30 mouse cellular contexts compared by ENCODE assay signal in genomic region chr10:99027462-99027861, GRCm38 (mm10).
DNase-seq lines count a peak whose midpoint lies in the region; ATAC-seq and TF ChIP-seq lines count a peak whose summit lies in the region.
"Had no signal": no experiment of that assay in that cellular context is flagged by ENCODE, and none has a peak within 500 bp of the region (broad histone marks: within the 10 kb centered on the region; RNA-seq: fewer than 3 reads in every experiment).

No protein-coding gene starts in this region.

- H3K36me3 ChIP-seq in MEL (ENCODE audit: control insufficient read depth in 1 of 2, insufficient read depth in 2 of 2, low read length in 2 of 2), result no peaks in the 10 kb centered on the region; a peak in 1 of 4 replicates
- H3K36me3 ChIP-seq in liver, embryonic 13.5 days, result peaks cover 25% of the 10 kb centered on the region
- peaks cover 36% of the 10 kb centered on the region for H3K36me3 ChIP-seq in limb, embryonic 10.5 days
- H3K36me3 ChIP-seq: intestine, embryonic 15.5 days; midbrain, embryonic 15.5 days had no signal

- no peak for TF ChIP-seq EP300 in MEL (IDR thresholded peaks at IDR 0.05; ENCODE audit: low read depth in 1 of 2, low read length in 2 of 2)

- 25% methylated on average over 5 of the region's 5 CpGs for whole genome bisulfite sequencing in liver, embryonic 13.5 days (ENCODE audit: insufficient replicate concordance)
- WGBS in limb, embryonic 10.5 days, result 91% methylated on average over 5 of the region's 5 CpGs

- H3K4me2 ChIP-seq in liver, embryonic 13.5 days, result no peak overlapping the region
- H3K4me2 ChIP-seq: embryonic facial prominence, embryonic 15.5 days; forebrain, embryonic 13.5 days; heart, embryonic 15.5 days; hindbrain, embryonic 12.5 days; intestine, embryonic 15.5 days; midbrain, embryonic 15.5 days had no signal

- no peak overlapping the region for H3K9ac ChIP-seq in MEL (ENCODE audit: control insufficient read depth, low read depth, low read length, poor library complexity, severe bottlenecking)
- no peak overlapping the region for H3K9ac ChIP-seq in liver, embryonic 13.5 days
- H3K9ac ChIP-seq: embryonic facial prominence, embryonic 15.5 days; forebrain, embryonic 13.5 days; heart, embryonic 15.5 days; hindbrain, embryonic 12.5 days; intestine, embryonic 15.5 days; midbrain, embryonic 15.5 days had no signal

- H3K4me3 ChIP-seq in MEL (ENCODE audit: control insufficient read depth in 1 of 2, insufficient read depth in 1 of 2, low read depth in 2 of 2, low read length in 2 of 2), result no peak overlapping the region
- no peak overlapping the region for H3K4me3 ChIP-seq in liver, embryonic 13.5 days (replicated peaks)
- no peak overlapping the region for H3K4me3 ChIP-seq in limb, embryonic 10.5 days
- H3K4me3 ChIP-seq: embryonic facial prominence, embryonic 10.5 days; embryonic facial prominence, embryonic 15.5 days; forebrain, embryonic 13.5 days; heart, embryonic 10.5 days; heart, embryonic 15.5 days; hindbrain, embryonic 12.5 days; intestine, embryonic 15.5 days; midbrain, embryonic 10.5 days; midbrain, embryonic 15.5 days had no signal

- no peaks in the 10 kb centered on the region for H3K27me3 ChIP-seq in MEL (ENCODE audit: control insufficient read depth in 1 of 2, insufficient read depth in 2 of 2, low read length in 2 of 2)
- no peaks in the 10 kb centered on the region for H3K27me3 ChIP-seq in liver, embryonic 13.5 days
- H3K27me3 ChIP-seq in limb, embryonic 10.5 days (ENCODE audit: low read depth, poor library complexity, severe bottlenecking), result no peaks in the 10 kb centered on the region
- H3K27me3 ChIP-seq: embryonic facial prominence, embryonic 15.5 days; forebrain, embryonic 13.5 days; heart, embryonic 15.5 days; hindbrain, embryonic 12.5 days; intestine, embryonic 15.5 days; midbrain, embryonic 15.5 days had no signal

- TF ChIP-seq POLR2A in MEL (IDR thresholded peaks at IDR 0.05; ENCODE audit: control insufficient read depth in 1 of 2, insufficient read depth in 1 of 2, low read depth in 1 of 2, low read length in 2 of 2, poor library complexity in 1 of 2), result no peak

- H3K27ac ChIP-seq in MEL (ENCODE audit: control insufficient read depth, low read depth, low read length), result no peak overlapping the region
- H3K27ac ChIP-seq in liver, embryonic 13.5 days, result no peak overlapping the region
- no peak overlapping the region for H3K27ac ChIP-seq in limb, embryonic 10.5 days
- H3K27ac ChIP-seq: embryonic facial prominence, embryonic 10.5 days; embryonic facial prominence, embryonic 15.5 days; forebrain, embryonic 13.5 days; heart, embryonic 10.5 days; heart, embryonic 15.5 days; hindbrain, embryonic 12.5 days; hindbrain, postnatal 0 days; intestine, embryonic 15.5 days; kidney, postnatal 0 days; macrophage; midbrain, embryonic 10.5 days; midbrain, embryonic 15.5 days had no signal

- no peak for TF ChIP-seq CTCF in MEL (IDR thresholded peaks at IDR 0.05 in 2 of 3, conservative IDR thresholded peaks at IDR 0.05 in 1 of 3; ENCODE audit: control insufficient read depth in 1 of 3, insufficient read depth in 1 of 3, low read depth in 2 of 3, low read length in 3 of 3, poor library complexity in 1 of 3, severe bottlenecking in 1 of 3)

- H3K9me3 ChIP-seq in MEL (replicated peaks; ENCODE audit: insufficient read depth, low read length), result no peaks in the 10 kb centered on the region
- no peaks in the 10 kb centered on the region for H3K9me3 ChIP-seq in liver, embryonic 13.5 days (replicated peaks)
- no peaks in the 10 kb centered on the region for H3K9me3 ChIP-seq in limb, embryonic 10.5 days (replicated peaks)
- H3K9me3 ChIP-seq: embryonic facial prominence, embryonic 10.5 days; embryonic facial prominence, embryonic 15.5 days; forebrain, embryonic 13.5 days; heart, embryonic 10.5 days; heart, embryonic 15.5 days; hindbrain, embryonic 12.5 days; intestine, embryonic 15.5 days; midbrain, embryonic 10.5 days; midbrain, embryonic 15.5 days had no signal

- DNase-seq in MEL (ENCODE audit: low read depth, low spot score), result no peak
- peak; percentile 31 for DNase-seq in liver, embryonic 13.5 days
- no peak for DNase-seq in limb, embryonic 10.5 days (ENCODE audit: low spot score)
- no peak for DNase-seq in kidney, adult 18-20 months
- DNase-seq in layer of hippocampus, adult 9-10 months (ENCODE audit: low spot score), result no peak
- DNase-seq: adrenal gland, adult 8-10 months; cerebellum, adult 11-12 months; cerebellum, postnatal 10 days; gastrocnemius, postnatal 10 days; kidney, adult 8-10 months; kidney, postnatal 4 days; lung, postnatal 10 days; right cerebral cortex, postnatal 4 days; thymus, adult 2 months; thymus, postnatal 36 days had no signal

- peak; percentile 36; the same call in 1 of the 2 replicates for ATAC-seq in common myeloid progenitor, adult 5-6 weeks (replicated peaks; ENCODE audit: low read depth, poor library complexity, severe bottlenecking)
- peak; percentile 92 for ATAC-seq in liver, embryonic 13.5 days (ENCODE audit: low read depth)
- peak; percentile 72 for ATAC-seq in megakaryocyte progenitor cell, adult 5-6 weeks (replicated peaks; ENCODE audit: poor library complexity)
- ATAC-seq: activated CD4-positive, CD25-positive, alpha-beta regulatory T cell, adult 4 months; forebrain, embryonic 13.5 days; hindbrain, postnatal 0 days; intestine, embryonic 15.5 days; midbrain, embryonic 15.5 days had no signal

- no peaks in the 10 kb centered on the region for H3K79me2 ChIP-seq in MEL (ENCODE audit: control insufficient read depth, insufficient read depth, low read length, poor library complexity)

- TF ChIP-seq RAD21 in MEL (IDR thresholded peaks at IDR 0.05; ENCODE audit: low read depth, low read length), result no peak

- no peaks in the 10 kb centered on the region for H3K4me1 ChIP-seq in MEL (ENCODE audit: control insufficient read depth in 1 of 2, insufficient read depth in 2 of 2, low read length in 2 of 2)
- peaks cover 15% of the 10 kb centered on the region for H3K4me1 ChIP-seq in liver, embryonic 13.5 days (replicated peaks)
- no peaks in the 10 kb centered on the region for H3K4me1 ChIP-seq in limb, embryonic 10.5 days
- H3K4me1 ChIP-seq: embryonic facial prominence, embryonic 10.5 days; embryonic facial prominence, embryonic 15.5 days; forebrain, embryonic 13.5 days; heart, embryonic 15.5 days; hindbrain, embryonic 12.5 days; intestine, embryonic 15.5 days; midbrain, embryonic 10.5 days; midbrain, embryonic 15.5 days had no signal

TF ChIP-seq in MEL, 35 proteins besides CTCF, POLR2A, EP300 and RAD21:
- TF ChIP-seq ZKSCAN1 (IDR thresholded peaks at IDR 0.05; ENCODE audit: low read depth, low read length) (no peak), ZNF384 (IDR thresholded peaks at IDR 0.05; ENCODE audit: low read depth, low read length) (peak; percentile 47; the same call in 1 of the 2 replicates), E2F4 (IDR thresholded peaks at IDR 0.05; ENCODE audit: borderline replicate concordance, low read depth, low read length) (no peak), ZMIZ1 (IDR thresholded peaks at IDR 0.05; ENCODE audit: low read depth, low read length) (no peak)
TF ChIP-seq in MEL: peak in this region for 1.

Comparison
In these comparisons a context has a peak if more than half of its experiments do, and no peak if none do; other contexts are left out.
1. ATAC-seq: peak in every context shown above with its lines; median percentile 92 in liver, embryonic 13.5 days; 72 in megakaryocyte progenitor cell, adult 5-6 weeks; 36 in common myeloid progenitor, adult 5-6 weeks.